Mouse (Mus musculus): ENCODE measurements around the gene Ubl4a. TPM values are rescaled to one million over a fixed set of nuclear protein-coding genes. Genes with fewer than 3 reads are reported as not detected.
A peak's percentile ranks its signal among the peaks of the same experiment; 100 is the strongest.

The Ubl4a gene
- polyA plus RNA-seq, 1 experiment from 2014 or later: 71.0 TPM

DNA sequence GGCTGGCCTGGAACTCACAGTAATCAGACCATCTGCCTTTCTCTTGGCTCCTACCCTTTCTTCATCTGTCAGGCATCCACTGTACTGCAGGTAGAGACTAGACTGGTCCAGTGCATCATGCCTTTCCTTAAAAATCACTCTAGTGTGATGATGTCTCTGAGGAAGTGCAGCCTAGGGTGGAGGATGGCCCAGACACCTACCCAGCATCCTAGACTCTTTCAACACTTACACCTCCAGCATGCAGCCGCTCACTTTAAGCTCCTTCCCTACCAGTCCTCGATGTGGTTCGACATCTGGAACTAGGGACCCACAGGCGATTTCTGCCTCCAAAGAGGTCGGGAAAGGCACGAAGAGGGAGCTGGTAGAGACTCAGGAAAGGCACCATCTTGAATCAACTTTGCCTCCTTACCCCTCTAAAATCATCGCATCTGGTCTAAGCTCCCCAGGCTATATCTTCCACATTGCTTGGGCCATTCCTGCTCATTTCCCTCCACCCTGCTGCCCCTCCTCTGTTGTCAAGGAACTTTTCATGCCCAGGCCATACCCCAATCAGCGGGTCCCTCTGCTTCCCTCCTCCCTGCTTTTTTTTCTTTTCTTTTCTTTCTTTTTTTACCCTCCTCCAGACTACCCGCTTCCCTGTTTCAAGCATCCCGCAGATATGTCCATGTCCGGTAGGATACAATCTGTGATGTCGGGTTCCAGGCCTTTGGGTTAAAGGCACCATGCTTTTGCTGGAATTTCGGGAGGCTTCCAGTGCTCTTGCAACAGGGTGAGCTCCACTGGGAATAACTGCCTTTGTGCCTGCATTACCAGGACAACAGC, 20.2 kb downstream of the Ubl4a start:
- Histone ChIP-seq H3K9me3 (no peaks in the 10 kb centered on the region), H3K36me3 (no peaks in the 10 kb centered on the region), H3K27me3 (ENCODE audit: insufficient read depth, poor library complexity, severe bottlenecking) (no peaks in the 10 kb centered on the region), H3K27ac (peak overlapping the region; percentile 76), H3K4me3 (peak overlapping the region; percentile 62), H3K4me1 (0 out of 2 replicates have a peak, but pooled peaks cover 3% of the 10 kb centered on the region)
- WGBS: 22% methylated on average over 13 of the region's 13 CpGs
- DNase-seq (ENCODE audit: low spot score): no peak

DNA sequence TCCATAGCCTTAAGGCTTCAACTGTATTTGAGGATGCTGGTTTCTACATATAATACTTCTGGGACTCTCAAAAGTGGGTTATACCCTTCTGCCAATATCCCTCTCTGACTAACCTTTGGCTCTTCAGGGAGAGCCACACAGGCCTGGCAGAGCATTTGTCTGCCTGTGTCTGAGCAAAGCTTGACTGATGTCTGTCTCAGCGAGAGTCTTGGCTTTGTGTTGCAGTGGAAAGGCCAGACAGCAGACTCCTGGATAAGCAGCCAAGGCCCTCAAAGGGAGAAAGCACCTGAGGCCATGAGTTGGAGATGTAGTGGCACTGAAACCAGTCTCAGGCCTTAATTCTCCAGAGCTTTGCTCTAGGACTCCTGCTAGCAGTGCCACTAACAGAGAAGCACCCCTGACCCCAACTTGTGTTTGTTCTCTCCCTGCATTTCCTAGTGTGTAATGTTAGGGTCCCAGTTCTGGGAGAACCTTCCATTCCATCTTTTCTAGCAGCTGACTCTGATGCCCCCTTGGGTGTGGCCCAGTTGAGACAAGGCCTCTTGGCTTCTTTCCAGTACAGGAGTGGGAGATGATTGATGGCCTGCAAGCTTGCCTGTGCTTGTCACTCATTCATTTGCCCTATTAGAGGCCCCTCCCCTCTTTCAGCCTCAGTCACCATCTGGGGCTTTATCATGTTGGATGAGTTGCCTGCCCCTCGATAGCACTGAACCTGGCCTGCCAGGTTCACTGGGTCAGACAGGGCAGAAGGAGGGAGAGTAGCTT, 42.7 kb downstream of the Ubl4a start:
- H3K36me3 ChIP-seq: peaks cover 23% of the 10 kb centered on the region
- H3K27ac ChIP-seq: no peak overlapping the region
- H3K27me3 ChIP-seq (ENCODE audit: insufficient read depth, poor library complexity, severe bottlenecking): peaks cover 4% of the 10 kb centered on the region; the same call in 1 of the 2 replicates
- WGBS: 47% methylated on average over 2 of the region's 2 CpGs
- peaks cover 11% of the 10 kb centered on the region for H3K4me1 ChIP-seq
- H3K9me3 ChIP-seq: no peaks in the 10 kb centered on the region
- no peak for DNase-seq (ENCODE audit: low spot score)
- H3K4me3 ChIP-seq: peak overlapping the region; percentile 62

DNA sequence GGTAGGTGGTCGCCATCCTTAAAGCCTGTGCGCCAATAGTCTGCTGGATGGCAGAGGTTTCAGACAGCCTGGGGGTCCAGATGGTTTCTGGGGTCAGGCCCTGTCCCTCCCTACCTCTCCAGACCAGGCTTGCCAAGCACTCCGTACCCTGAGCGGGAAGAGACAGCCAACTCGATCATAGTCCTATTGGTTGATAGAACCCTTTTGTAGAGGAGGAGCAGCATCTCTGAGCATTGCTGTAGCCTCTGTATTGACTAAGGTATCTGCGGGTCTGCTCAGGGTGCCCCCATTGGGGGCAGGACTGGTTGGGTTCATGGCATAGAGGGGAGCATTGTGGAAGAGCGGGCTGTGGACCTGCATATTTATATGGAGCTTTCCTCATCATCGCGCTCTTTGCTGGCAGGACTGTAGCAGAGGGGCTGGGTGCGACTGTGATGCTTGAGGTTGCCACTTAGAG, 43.8 kb downstream of the Ubl4a start:
- peak overlapping the region; percentile 62 for H3K4me3 ChIP-seq
- peaks cover 18% of the 10 kb centered on the region for H3K36me3 ChIP-seq
- peaks cover 4% of the 10 kb centered on the region; the same call in 1 of the 2 replicates for H3K27me3 ChIP-seq (ENCODE audit: insufficient read depth, poor library complexity, severe bottlenecking)
- H3K27ac ChIP-seq: peak overlapping the region; percentile 92
- H3K9me3 ChIP-seq: no peaks in the 10 kb centered on the region
- peaks cover 11% of the 10 kb centered on the region for H3K4me1 ChIP-seq
- 17% methylated on average over 10 of the region's 10 CpGs for WGBS
- DNase-seq (ENCODE audit: low spot score): no peak

DNA sequence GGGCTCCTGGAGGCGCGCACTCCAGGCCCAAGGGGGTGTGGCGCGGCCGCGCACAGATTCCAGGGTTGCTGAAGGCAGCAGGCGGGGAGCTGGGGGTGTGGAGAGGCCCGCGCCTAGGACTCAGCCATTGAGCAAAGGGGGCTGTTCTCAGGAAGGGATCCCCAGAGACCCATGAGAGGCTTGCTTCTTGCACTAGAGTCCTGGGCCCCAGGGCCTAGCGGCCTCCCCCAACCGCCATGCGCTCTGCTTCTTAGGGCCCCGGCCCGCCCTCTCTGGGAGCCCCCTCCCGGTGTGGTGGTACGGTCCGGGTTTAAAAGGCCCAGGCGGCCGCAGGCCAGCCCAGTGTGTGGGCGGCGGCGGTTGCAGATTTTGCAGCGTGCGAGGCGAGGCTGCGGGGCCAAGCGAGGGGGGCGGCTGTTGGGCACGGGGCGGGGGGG, 44.3 kb downstream of the Ubl4a start, which contains the start of gene Plxna3:
Gene Plxna3 (plus strand): TSS at position 342 of the 437 bp plus-strand sequence.
- Histone ChIP-seq H3K9me3 (no peaks in the 10 kb centered on the region), H3K4me3 (peak within 1 kb of the TSS; percentile 62), H3K36me3 (peaks cover 13% of the 10 kb centered on the region; the same call in 1 of the 2 replicates), H3K27me3 (ENCODE audit: insufficient read depth, poor library complexity, severe bottlenecking) (peaks cover 4% of the 10 kb centered on the region; the same call in 1 of the 2 replicates), H3K27ac (peak within 1 kb of the TSS; percentile 92), H3K4me1 (peaks cover 11% of the 10 kb centered on the region)
- 14% methylated on average over 29 of the region's 30 CpGs for WGBS
- peak; percentile 83 for DNase-seq (ENCODE audit: low spot score)

Small RNAs within 50 kb of the gene (microRNA-seq; reads per million reads assigned to microRNA genes)
- 0.76 reads per million for gene Mir7092

Other genes starting within 250 kb of the Ubl4a start
- not detected in 2 replicates for gene Opn1mw, start 245.8 kb downstream of the Ubl4a start, polyA plus RNA-seq (2016; fragmentation: Nextera tagmentation; extraction: Ambion mirVana)
- gene Mecp2, start 237.9 kb downstream of the Ubl4a start, polyA plus RNA-seq (2016; fragmentation: Nextera tagmentation; extraction: Ambion mirVana): 11.3 and 13.1 TPM in 2 replicates
- gene Tex28, start 205.4 kb downstream of the Ubl4a start, polyA plus RNA-seq (2016; fragmentation: Nextera tagmentation; extraction: Ambion mirVana): not detected in 2 replicates
- 0.05 and 0.10 TPM in 2 replicates for gene Tktl1, start 196.0 kb downstream of the Ubl4a start, polyA plus RNA-seq (2016; fragmentation: Nextera tagmentation; extraction: Ambion mirVana)
- gene Flna, start 123.4 kb downstream of the Ubl4a start, polyA plus RNA-seq (2016; fragmentation: Nextera tagmentation; extraction: Ambion mirVana): 199 and 236 TPM in 2 replicates
- gene Emd, start 118.5 kb downstream of the Ubl4a start, polyA plus RNA-seq (2016; fragmentation: Nextera tagmentation; extraction: Ambion mirVana): 17.9 and 22.7 TPM in 2 replicates
- gene Rpl10, start 102.4 kb downstream of the Ubl4a start, polyA plus RNA-seq (2016; fragmentation: Nextera tagmentation; extraction: Ambion mirVana): 496 and 543 TPM in 2 replicates
- gene Taz, start 91.3 kb downstream of the Ubl4a start, polyA plus RNA-seq (2016; fragmentation: Nextera tagmentation; extraction: Ambion mirVana): 66.9 and 73.1 TPM in 2 replicates
- gene Dnase1l1, start 90.9 kb downstream of the Ubl4a start, polyA plus RNA-seq (2016; fragmentation: Nextera tagmentation; extraction: Ambion mirVana): 11.1 and 11.2 TPM in 2 replicates
- gene Atp6ap1, start 76.1 kb downstream of the Ubl4a start, polyA plus RNA-seq (2016; fragmentation: Nextera tagmentation; extraction: Ambion mirVana): 114 and 125 TPM in 2 replicates
- 171 and 194 TPM in 2 replicates for gene Gdi1, start 68.2 kb downstream of the Ubl4a start, polyA plus RNA-seq (2016; fragmentation: Nextera tagmentation; extraction: Ambion mirVana)
- 57.1 and 65.2 TPM in 2 replicates for gene Fam50a, start 60.2 kb downstream of the Ubl4a start, polyA plus RNA-seq (2016; fragmentation: Nextera tagmentation; extraction: Ambion mirVana)
- 7.0 and 12.7 TPM in 2 replicates for gene Plxna3, start 44.2 kb downstream of the Ubl4a start, polyA plus RNA-seq (2016; fragmentation: Nextera tagmentation; extraction: Ambion mirVana)
- gene Lage3, start 19.6 kb downstream of the Ubl4a start, polyA plus RNA-seq (2016; fragmentation: Nextera tagmentation; extraction: Ambion mirVana): 103 and 105 TPM in 2 replicates
- gene Slc10a3, start 131 bp upstream of the Ubl4a start, polyA plus RNA-seq (2016; fragmentation: Nextera tagmentation; extraction: Ambion mirVana): 13.1 and 15.7 TPM in 2 replicates
- gene Fam3a, start 20.1 kb upstream of the Ubl4a start, polyA plus RNA-seq (2016; fragmentation: Nextera tagmentation; extraction: Ambion mirVana): 24.0 and 25.3 TPM in 2 replicates
- 18.6 and 21.7 TPM in 2 replicates for gene Ikbkg, start 20.1 kb upstream of the Ubl4a start, polyA plus RNA-seq (2016; fragmentation: Nextera tagmentation; extraction: Ambion mirVana)
- gene G6pdx, start 56.0 kb upstream of the Ubl4a start, polyA plus RNA-seq (2016; fragmentation: Nextera tagmentation; extraction: Ambion mirVana): 26.3 and 34.6 TPM in 2 replicates
- gene Gm6880, start 108.2 kb upstream of the Ubl4a start, polyA plus RNA-seq (2016; fragmentation: Nextera tagmentation; extraction: Ambion mirVana): not detected in 2 replicates
- gene Olfr1326-ps1, start 201.7 kb upstream of the Ubl4a start, polyA plus RNA-seq (2016; fragmentation: Nextera tagmentation; extraction: Ambion mirVana): not detected in 2 replicates
- gene Olfr1325, start 219.5 kb upstream of the Ubl4a start, polyA plus RNA-seq (2016; fragmentation: Nextera tagmentation; extraction: Ambion mirVana): not detected in 2 replicates